In genomic region chr9:24624896-24625295, GRCm38 (mm10) we compare ENCODE assay signal across 48 mouse cellular contexts. TPM values are rescaled to one million over a fixed set of nuclear protein-coding genes. Genes with fewer than 3 reads are reported as not detected.
"Had no signal": no experiment of that assay in that cellular context is flagged by ENCODE, and none has a peak within 500 bp of the region (broad histone marks: within the 10 kb centered on the region; RNA-seq: fewer than 3 reads in every experiment).

Gene Cypt4, plus strand, starts transcription at chr9:24625196.

- H3K4me2 ChIP-seq: limb, embryonic 12.5 days; limb, embryonic 13.5 days; limb, embryonic 15.5 days; liver, embryonic 11.5 days; liver, embryonic 12.5 days; liver, embryonic 13.5 days; liver, embryonic 15.5 days; lung, embryonic 14.5 days; lung, embryonic 15.5 days; midbrain, embryonic 11.5 days; midbrain, embryonic 12.5 days; midbrain, embryonic 13.5 days; midbrain, embryonic 15.5 days had no signal

- H3K27ac ChIP-seq: left cerebral cortex, adult 2 months; limb, embryonic 10.5 days; limb, embryonic 12.5 days; limb, embryonic 13.5 days; limb, embryonic 15.5 days; liver, embryonic 12.5 days; liver, embryonic 13.5 days; liver, embryonic 14.5 days; liver, embryonic 15.5 days; lung, embryonic 15.5 days; macrophage; midbrain, embryonic 10.5 days; midbrain, embryonic 12.5 days; midbrain, embryonic 13.5 days; midbrain, embryonic 15.5 days had no signal

- DNase-seq: left cerebral cortex, postnatal 4 days; liver; liver, embryonic 13.5 days; liver, postnatal 0 days; lung, adult 18-20 months; lung, adult 2 months; lung, embryonic 14.5 days; lung, postnatal 10 days; lung, postnatal 14 days; lung, postnatal 36 days; lung, postnatal 4 days; midbrain, embryonic 14.5 days had no signal

- H3K36me3 ChIP-seq: limb, embryonic 10.5 days; limb, embryonic 12.5 days; limb, embryonic 13.5 days; limb, embryonic 15.5 days; liver, embryonic 12.5 days; liver, embryonic 13.5 days; liver, embryonic 15.5 days; lung, embryonic 15.5 days; midbrain, embryonic 10.5 days; midbrain, embryonic 12.5 days; midbrain, embryonic 13.5 days; midbrain, embryonic 15.5 days had no signal

- H3K27me3 ChIP-seq: limb, embryonic 12.5 days; limb, embryonic 13.5 days; limb, embryonic 15.5 days; liver, embryonic 12.5 days; liver, embryonic 13.5 days; liver, embryonic 15.5 days; lung, embryonic 15.5 days; megakaryocyte, embryonic 14.5 days; midbrain, embryonic 12.5 days; midbrain, embryonic 13.5 days; midbrain, embryonic 15.5 days had no signal

- H3K4me1 ChIP-seq: limb, embryonic 10.5 days; limb, embryonic 12.5 days; limb, embryonic 13.5 days; limb, embryonic 15.5 days; liver, embryonic 12.5 days; liver, embryonic 13.5 days; liver, embryonic 15.5 days; lung, embryonic 15.5 days; megakaryocyte, embryonic 14.5 days; midbrain, embryonic 10.5 days; midbrain, embryonic 12.5 days; midbrain, embryonic 13.5 days; midbrain, embryonic 15.5 days had no signal

- H3K9ac ChIP-seq: limb, embryonic 12.5 days; limb, embryonic 13.5 days; limb, embryonic 15.5 days; liver, embryonic 12.5 days; liver, embryonic 13.5 days; liver, embryonic 14.5 days; liver, embryonic 15.5 days; liver, postnatal 0 days; lung, embryonic 14.5 days; lung, embryonic 15.5 days; midbrain, embryonic 12.5 days; midbrain, embryonic 13.5 days; midbrain, embryonic 15.5 days had no signal

- H3K4me3 ChIP-seq: left cerebral cortex, adult 2 months; limb, embryonic 10.5 days; limb, embryonic 12.5 days; limb, embryonic 13.5 days; limb, embryonic 15.5 days; liver, embryonic 12.5 days; liver, embryonic 13.5 days; liver, embryonic 15.5 days; lung, embryonic 15.5 days; megakaryocyte, embryonic 14.5 days; midbrain, embryonic 10.5 days; midbrain, embryonic 12.5 days; midbrain, embryonic 13.5 days; midbrain, embryonic 15.5 days; myocyte had no signal

- H3K9me3 ChIP-seq: limb, embryonic 10.5 days; limb, embryonic 12.5 days; limb, embryonic 13.5 days; limb, embryonic 15.5 days; liver, embryonic 12.5 days; liver, embryonic 13.5 days; liver, embryonic 15.5 days; lung, embryonic 15.5 days; midbrain, embryonic 10.5 days; midbrain, embryonic 12.5 days; midbrain, embryonic 13.5 days; midbrain, embryonic 15.5 days had no signal

RNA-seq across cellular contexts. Expression of gene Cypt4, which starts in this region (rescaled TPM):
- total RNA-seq: left cerebral cortex, adult 18-20 months; left cerebral cortex, adult 2 months; left cerebral cortex, adult 8-10 months; left cerebral cortex, postnatal 10 days; left cerebral cortex, postnatal 14 days; left cerebral cortex, postnatal 25 days; left cerebral cortex, postnatal 36 days; left cerebral cortex, postnatal 4 days; liver, adult 2 months; megakaryocyte progenitor cell, adult 5-6 weeks; megakaryocyte, adult 5-6 weeks; megakaryocyte-erythroid progenitor cell, adult 5-6 weeks; midbrain, postnatal 0 days; monocyte, adult 5-6 weeks had no signal
- polyA plus RNA-seq: limb, embryonic 10.5 days; limb, embryonic 11.5 days; limb, embryonic 12.5 days; limb, embryonic 13.5 days; limb, embryonic 14.5 days; limb, embryonic 15.5 days; liver, adult 2 months; liver, embryonic 11.5 days; liver, embryonic 12.5 days; liver, embryonic 13.5 days; liver, embryonic 14.5 days; liver, embryonic 15.5 days; liver, embryonic 16.5 days; liver, postnatal 0 days; lung, adult 2 months; lung, embryonic 14.5 days; lung, embryonic 15.5 days; lung, embryonic 16.5 days; lung, postnatal 0 days; macrophage; midbrain, embryonic 10.5 days; midbrain, embryonic 11.5 days; midbrain, embryonic 12.5 days; midbrain, embryonic 13.5 days; midbrain, embryonic 14.5 days; midbrain, embryonic 15.5 days; midbrain, embryonic 16.5 days; midbrain, postnatal 0 days; myocyte had no signal
